Mouse (Mus musculus) heart, adult 11 months (tissue): ENCODE measurements at regions not wholly inside any gene's neighbourhood (a gene's known extent, or its start where the extent isn't known, plus 50 kb on each side); places are given as distances from the start of the nearest gene placed in this dataset.

Experiments used
- DNase-seq: peaks from one replicate; pipeline ENCODE4 v3.0.0; 2022

DNA sequence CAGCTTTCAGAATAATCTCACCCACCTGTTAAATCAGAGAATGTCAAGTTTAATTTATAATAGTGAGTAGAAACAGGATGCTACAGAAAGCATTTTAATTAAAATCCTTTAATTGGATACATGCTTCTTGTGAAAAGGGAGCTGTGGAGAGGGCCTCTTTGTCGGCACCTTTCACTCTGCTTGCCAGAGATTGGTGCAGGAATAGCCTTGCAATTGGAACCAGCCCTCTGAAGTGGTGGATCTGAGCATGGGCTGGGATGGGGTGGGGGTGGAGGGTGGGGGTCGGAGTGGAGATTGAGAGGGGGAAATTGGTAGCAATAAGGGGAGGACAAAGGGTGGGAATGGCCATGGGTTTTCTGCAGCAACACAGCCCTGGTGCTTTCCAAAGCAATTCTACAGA lies 207.2 kb downstream of the Tbx15 start:
- DNase-seq: peak; percentile 61

DNA sequence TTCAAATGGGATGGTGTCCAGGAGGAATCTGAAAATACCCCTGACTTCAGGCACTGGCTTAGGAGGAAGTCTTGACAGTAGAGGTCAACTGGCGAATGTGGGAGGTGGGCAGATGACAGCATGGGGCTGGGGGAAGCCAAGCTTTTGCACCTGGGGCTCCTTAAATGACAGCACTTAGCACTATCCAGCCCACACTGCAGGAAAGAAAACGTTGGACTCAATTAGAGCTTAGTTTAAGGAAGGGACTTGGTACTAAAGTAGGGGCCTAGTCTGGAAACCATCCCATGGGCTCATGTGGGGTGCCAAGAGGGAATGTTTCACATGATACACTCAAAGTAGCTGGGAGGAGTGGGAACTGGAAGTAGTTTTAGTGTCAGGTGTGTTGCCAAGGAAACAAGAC lies 207.6 kb downstream of the Tbx15 start:
- peak; percentile 36 for DNase-seq

DNA sequence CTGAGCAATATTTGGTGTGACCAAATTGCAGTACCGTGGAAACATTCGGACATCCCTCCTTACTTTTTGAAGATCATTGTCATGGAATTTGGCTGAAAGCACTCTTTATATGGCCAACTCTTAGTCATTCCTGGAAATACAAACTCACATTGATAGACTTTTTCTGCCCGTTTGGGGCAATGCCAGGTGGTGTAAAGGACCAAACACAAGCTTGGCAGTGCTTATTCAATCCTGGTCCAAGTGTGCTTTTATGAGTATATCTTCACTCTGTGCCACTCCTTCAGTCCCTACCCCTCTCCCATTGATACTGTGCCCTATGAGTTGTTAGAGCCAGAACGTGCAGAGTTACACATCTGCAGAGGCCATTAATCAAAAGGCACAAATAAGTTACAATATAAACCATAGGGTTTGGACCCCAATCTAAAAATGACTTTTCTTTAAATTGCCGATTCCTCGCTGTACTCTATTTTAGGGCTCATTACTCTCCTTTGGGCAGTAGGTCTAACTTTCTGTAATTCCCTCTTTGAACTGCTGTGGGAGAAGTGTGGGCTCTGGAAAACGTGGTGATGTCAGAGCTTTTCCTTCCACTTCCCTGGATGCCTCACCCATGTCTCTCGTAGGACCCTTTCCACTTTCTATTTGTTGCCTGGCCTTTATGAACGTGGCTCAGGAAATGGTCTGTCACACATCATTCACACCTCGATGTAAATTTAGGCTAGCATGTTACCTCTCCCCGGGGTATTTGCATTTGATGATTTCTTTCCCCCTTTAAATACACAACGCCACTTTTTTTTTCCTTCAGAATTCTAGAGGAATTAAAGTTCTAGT lies 219.1 kb downstream of the Tbx15 start:
- DNase-seq: no peak

DNA sequence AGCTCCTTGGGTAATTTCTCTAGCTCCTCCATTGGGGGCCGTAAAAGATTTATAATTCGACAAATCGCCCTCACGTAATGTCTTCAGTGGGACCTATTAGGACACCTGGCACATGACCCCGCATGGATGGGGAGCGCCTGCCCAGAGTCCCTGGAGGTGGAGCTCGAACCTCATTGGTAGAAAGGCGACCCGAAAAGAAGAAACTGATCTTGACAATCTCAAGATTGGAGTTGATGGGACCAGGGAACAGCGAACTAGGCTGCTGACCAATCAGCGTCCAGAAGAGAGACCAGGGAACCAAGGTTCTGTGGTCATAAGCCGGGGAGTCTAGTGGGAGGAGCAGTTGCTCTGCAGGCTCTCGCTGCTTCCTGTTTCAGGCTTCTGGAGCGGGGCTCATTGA lies 259.8 kb downstream of the Tbx15 start:
- DNase-seq: no peak

DNA sequence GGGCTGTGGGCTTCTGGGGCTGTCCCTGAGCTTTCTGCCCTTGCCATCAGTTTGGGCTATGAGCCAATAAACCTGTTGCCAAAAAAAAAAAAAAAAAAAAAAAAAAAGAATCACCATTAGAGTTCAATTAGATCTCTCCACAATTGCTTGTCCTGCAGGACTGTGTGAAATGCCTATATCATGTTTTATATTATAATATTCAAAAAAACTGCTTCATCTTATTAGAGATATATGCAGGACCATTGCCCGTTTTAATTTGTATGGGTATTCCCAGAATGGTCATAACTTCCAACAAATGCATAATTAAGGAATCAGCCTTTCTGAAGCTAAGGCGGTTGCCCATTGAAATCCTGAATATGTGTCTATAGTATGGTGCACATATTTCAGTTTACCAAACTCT lies 264.6 kb downstream of the Tbx15 start:
- DNase-seq: no peak

DNA sequence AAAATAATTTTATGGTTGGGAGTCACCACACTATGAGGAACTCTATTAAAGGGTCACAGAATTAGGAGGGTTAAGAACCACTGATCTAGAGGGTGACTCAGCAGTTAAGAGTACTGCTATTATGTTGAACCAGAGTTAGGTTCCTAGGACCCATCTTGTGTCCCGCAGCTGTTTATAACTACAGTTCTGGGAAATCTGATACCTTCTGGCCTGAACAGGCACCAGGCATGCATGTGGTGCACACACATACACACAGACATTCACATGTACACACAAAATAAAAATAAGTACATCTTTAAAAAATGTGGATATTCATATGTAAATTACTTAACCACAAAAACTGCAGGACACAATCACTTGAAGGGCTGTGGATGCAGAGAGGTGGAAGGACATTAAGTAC lies 272.1 kb downstream of the Tbx15 start:
- DNase-seq: no peak

DNA sequence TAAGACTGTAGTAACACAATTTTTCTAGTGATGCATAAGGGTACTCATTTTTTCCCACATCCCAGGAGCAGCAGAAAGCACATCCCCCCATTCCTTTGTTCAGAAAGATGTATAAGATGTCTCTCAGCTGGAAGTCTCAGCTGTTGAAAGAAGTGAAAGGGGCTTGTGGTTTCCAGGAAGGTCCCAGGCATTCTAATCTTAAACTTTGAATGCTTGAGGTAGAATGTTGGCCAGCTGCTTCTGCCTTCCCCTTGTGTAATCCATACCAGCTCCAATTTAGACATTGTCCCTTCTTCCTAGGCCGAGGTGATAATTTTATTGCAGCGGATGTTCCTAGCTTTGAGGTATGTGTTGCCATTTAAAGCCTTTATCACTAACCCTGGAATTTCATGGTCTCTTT lies 272.8 kb downstream of the Tbx15 start:
- DNase-seq: no peak

DNA sequence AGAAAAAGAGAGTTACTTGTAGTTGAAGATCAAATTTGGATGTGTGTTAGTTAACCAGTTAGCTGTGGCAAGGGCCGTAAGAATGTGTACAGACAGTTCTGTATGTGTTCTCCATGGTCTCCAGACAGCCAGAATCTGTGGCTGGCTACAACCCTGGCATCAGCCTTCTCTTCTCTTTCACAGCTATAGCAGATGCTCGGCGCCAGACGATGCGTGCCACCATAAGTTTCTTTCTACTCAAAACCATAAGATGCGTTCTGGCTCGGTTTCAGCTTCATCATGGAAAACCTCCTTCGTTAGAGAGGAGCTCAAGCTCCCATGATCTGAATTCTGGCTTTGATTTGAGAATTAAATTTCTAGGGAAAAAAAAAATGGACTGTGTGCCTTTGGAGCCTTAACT lies 275.6 kb downstream of the Tbx15 start:
- DNase-seq: no peak

DNA sequence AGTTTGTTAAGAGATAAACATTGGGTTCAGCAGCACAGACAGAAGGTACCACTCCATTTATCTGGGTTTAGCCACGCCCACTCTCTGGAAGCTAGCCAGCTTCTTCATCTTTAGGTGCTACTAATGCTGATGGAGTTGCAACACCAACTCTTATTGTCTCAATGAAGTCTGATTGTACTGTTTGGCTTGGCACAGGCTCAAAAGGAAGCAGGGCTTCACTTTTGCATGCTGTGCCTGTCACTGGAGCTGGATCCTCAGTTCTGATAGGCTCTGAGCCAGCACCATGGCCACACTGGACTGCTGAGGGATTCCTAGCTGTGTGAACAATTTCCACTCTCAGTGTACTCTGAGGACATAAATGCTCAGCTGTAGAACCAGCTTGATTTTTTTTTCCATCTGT lies 320.7 kb downstream of the Tbx15 start:
- no peak for DNase-seq

DNA sequence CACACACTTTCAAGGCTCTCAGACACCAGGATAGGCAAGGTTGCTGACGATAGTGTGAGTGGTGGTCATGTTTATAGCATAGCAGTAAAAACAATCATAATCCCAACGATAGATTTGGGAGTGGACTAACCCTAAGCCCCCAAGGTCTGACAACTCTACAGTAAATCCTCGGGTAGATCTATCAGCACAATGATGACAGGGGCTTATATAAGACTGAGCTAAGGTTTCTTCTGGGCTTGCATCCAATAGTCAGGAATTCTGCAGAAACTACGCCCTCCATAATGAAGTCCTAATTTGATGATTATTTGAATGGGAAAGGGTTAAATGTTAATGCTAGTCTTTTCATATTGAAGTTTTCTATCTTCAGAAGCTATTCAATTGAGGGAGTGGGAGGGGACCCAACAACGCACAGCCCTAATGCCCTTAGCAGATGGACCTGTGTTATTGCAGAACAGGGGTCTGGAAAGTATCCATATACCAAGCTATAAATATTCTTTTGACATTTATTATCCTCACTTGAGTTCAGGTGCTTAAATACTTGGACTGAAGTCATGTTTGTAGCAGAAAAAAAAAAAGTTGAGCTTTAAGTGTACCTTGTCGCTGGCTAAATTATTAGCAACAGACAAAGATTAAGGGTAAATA lies 311.8 kb upstream of the Spag17 start:
- no peak for DNase-seq

DNA sequence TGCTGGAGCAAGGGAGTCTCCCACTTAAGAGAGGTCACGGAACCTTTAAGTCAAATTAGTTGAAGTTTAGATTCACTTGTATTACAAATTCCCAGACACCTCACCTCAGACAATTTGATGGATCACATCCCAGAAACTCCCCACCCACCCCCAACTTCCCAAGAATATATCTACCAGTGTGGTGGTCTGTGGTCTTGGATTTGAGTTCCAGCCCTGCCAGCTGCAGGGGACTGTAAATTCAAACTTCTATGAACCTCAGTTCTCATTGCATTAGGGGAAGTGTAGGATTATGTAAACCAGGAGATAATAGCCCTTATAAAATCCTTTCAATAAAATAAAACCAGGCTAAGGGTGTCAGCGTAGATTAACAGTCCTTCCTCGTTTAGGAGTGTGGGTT lies 311.2 kb upstream of the Spag17 start:
- no peak for DNase-seq

DNA sequence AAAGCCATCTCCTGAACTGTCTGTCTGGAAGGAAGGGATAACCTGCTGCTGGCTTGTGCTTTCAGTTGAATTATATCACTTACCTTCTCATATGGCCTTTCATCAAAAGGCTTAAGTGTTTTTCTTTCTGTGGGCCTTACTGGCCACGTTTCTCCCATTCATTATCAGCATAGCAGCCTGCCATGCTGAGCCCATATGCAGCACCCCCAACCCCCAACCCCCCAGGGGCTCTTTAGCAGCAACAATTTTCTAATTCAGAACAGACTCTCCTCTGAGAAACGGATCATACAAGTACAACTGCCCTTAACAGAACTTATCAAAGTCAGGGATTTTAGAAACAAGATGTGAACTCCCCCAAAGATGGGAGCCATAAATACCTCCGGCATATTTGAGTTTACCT lies 282.5 kb upstream of the Spag17 start:
- DNase-seq: no peak

DNA sequence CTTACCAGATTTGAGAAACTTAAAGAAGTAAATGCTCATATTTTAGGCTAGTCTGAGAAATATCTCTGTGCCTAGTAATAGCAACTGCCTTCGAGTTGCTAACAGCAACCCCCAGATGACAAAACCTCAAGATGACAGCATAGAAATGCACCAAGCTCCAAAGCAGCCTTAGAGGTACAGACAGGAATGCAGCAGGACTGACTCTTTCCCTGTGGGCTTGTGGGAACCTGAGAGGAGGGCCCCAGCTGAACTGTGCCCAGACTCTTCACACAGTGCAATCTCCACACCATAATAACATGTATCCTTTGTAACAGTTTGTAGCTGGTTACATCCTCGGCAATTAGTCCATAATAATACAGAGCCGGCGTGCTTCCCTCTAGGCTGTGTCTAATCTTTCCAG lies 252.9 kb upstream of the Spag17 start:
- no peak for DNase-seq

DNA sequence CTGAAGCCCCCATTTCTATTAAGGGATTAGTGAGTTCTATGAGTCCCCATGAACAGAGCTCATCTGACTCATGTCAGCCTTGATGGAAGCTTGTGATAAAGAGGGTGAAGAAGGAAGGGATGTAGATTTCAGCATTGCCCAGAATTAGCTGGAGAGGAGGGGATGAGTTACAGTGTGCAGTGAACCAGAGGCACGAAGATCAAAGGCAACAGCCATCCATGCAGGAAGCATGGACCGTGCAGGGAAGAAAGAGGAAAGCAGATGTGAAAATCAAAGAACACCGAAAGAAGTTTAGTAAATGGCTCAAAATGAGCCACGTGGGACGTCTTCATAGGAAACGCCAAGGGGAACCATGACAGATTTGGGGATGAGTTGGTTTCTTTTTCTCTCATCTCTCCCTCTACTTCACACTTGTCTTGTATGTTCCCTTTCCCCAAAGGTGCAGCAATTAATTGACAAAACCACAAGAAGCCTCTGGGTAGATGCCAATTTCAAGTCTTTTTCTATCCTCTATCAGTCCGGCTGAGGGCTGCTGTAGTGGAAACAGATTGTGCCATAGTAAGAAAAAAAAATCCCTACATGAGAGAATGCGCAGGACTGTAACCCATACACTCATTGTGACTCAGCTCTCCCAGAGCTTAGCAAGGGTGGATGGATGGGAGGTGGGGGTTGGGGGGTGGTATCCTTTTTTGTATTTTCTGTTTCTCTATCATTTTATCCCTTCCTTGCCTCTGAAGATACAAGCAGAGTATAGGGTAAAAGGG lies 243.7 kb upstream of the Spag17 start:
- no peak for DNase-seq

DNA sequence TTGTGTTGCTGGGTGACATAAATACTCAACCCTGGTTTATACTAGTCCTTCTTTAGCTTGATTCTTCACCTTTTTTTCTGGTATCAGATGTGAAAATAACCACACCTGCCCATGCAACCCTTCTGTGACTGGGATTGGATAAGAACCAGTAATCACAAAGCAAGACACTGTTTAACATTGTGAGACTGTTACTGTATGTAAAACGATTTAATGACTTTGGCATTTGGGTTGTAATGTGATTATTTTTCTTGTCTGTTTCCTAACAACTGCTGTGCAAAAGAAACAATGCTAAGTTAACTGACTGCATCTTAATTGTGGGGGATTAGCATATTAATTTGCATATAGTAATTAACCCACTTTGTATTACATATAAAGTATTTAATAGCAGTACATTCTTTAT lies 240.3 kb upstream of the Spag17 start:
- DNase-seq: no peak

DNA sequence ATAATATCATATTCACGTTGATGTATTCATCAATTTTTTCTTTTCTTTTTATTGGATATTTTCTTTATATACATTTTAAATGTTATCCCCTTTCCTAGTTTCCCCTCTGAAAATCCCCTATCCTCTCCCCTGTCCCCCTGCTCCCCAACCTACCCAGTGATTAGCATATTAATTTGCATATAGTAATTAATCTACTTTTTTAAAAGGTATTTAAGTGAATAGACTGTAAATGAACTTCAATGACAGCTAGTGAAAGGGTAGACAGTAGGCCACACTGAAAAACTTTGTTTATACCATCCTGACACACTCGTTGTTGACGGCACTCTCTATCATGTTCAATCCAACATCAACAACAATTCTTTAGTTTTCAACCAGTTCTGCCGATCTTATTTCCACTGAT lies 239.9 kb upstream of the Spag17 start:
- no peak for DNase-seq

DNA sequence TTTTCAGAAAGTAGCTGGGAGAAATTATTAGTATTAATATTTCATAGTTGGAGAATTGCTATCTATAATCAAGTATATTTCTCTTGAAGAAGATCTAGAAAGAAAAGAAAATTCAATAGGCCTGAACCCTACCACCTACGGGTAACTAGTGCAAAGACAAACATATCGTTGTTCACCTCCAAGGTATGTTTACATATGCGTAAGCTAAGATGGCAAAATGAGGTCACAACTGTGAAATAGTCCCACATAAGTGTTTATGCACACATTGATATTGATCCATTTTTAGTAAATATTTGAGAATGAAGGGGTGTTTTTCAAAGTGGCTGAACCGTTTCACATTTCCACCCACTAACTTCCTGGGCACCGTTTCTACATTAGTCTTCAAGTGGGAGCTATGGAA lies 227.6 kb upstream of the Spag17 start:
- DNase-seq: no peak

DNA sequence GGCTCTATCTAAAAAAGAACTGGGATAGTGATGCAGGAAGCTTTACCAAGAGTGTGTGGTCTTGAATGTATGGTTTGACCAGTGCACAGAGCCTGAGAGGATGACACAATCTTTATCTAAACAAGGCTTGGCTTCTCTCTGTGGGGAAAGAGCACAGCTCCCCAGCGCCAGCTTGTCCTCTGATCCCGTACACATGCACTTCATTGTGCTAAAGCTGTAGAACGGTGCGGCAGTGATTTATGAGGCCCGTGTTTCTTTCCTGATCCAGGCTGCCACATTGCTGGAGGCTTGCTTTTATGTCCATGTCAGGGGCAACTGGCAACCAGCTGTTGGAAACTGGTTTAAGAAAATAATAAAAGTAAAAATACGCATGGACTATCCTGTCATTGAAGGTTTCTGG lies 221.4 kb upstream of the Spag17 start:
- peak; percentile 52 for DNase-seq

DNA sequence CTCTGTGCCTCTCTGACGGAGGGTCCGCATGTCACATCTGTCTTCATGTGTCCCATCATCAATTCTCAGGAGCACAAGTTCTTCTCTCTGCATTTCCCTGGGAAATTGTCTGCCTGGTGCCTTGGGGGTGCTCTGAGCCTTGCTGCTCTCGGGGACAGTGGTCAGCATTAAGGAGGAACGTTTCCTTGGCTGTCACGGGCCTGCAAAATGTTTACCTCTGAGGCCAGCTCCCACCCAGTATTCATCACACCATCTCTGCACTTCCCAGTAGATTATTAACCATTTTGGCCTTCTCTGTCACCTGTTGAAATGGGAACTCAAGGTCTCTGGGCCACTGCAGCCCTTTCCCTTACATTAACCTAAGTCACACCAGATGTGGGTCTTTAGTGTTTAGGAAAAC lies 219.8 kb upstream of the Spag17 start:
- DNase-seq: peak; percentile 68

DNA sequence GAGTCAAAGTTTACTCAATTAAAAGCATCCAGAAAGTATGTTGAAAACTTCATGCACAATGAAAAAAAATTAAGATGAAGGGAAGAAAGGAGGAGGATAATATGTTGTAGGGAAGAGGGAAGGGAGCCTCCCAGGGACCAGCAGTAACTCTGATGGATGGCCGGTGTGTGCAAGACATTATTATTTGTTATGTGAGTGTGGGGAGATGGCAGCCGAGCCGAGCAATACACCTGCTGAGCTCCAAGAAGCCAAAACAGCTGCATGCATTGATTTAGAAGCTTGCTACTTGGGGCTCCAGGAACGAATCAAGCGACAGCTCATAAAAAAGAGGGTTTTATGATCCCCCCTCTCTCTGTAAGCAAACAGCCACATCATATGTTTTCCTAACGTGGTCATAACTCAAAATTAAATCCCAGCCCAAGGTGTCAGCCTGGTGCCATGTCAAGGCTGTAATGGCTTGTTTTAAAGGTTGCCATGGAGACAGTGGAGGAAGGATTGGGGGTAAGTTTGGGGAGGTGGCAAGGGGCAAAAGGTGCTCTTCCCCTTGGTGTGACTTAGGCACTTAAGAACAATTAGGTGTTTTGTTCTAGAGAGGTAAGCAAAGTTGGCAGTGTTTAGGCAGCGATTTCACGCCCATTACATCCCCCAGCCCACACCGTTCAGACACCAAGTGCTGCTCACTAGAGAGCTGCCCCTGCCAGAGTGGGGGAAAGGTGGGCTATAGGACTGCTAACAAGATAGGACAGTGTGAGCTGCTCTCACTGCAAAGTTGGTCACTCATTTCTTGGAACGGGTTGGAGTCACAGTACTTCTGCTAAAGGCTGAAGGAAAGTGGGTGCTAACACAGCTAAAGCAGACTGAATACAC lies 219.1 kb upstream of the Spag17 start:
- peak; percentile 80 for DNase-seq

DNA sequence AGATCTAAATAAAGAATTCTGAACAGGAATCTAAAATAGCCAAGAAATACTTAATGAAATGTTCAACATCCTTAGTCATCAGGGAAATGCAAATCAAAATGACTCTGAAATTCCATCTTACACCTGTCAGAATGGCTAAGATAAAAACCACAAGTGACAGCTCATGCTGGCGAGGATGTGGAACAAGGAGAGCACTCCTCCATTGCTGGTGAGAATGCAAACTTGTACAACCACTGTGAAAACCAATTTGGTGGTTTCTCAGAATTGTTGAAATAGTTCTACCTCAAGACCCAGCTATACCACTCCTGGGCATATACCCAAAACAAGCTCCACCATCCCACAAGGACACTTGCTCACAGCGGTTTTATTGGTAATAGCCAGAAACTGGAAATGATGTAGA lies 211.1 kb upstream of the Spag17 start:
- no peak for DNase-seq

DNA sequence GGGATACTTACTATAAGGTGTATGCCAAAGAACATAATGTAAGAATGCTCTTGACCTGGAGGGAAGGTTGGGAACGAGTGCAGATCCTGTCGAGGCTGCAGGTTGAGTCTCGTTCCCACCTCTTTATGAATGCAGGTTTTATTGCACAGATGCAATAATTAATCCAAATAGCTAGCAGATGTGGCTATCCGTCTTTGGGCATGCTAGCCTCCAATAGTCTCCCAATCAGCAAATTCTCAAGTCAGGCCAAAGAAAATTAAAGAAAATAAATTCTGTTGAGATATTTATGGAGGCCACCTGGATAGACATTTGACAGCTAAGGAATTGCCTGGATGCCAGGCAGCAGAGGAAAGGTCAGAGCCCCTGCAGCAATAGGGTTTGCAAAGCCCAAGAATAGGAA lies 175.7 kb upstream of the Spag17 start:
- DNase-seq: no peak

DNA sequence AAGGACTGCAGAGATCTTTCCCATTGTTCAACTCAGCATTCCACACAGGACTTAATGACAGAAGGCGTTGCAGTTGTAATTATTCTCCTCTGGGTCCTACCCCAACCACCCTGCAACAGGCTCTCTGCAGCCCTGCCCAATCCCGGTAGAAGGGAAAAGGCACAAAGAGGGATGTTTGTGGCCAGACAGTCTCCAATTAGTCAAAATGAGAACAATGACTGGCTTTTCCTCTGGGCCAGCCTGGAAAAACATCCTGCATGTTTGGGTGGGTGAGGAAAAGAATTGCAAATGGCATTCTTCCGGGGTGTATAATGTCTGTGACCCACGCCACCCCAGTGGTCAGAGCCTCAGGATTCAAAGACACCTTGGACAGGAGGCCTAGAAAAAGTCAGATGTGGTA lies 168.8 kb upstream of the Spag17 start:
- no peak for DNase-seq
